Mouse (Mus musculus) spleen, adult 2 months (tissue): Measurements from ENCODE around the gene Clcn7.

Source experiments
- CTCF ChIP-seq: fragments of 200-500 bp; IDR thresholded peaks from 2 replicates; pipeline ENCODE4 v1.5.1; 2011; ENCODE audit warnings: mild to moderate bottlenecking, inconsistent platforms; ENCODE audit not compliant: insufficient read depth, insufficient read length, insufficient replicate concordance; ENCODE audit errors: extremely low read depth
- POLR2A ChIP-seq: fragments of 200-500 bp; IDR thresholded peaks from 2 replicates; pipeline ENCODE4 v1.6.1; 2011; ENCODE audit warnings: low read depth, low read length, inconsistent platforms

GRCm38 (mm10) chr17:25184961-25185360 is 51.8 kb downstream of the Clcn7 start:
- TF ChIP-seq POLR2A (no peak), CTCF (no peak)
